Mouse (Mus musculus): Measurements from ENCODE around the gene Shox2. TPM values are rescaled to one million over a fixed set of nuclear protein-coding genes. Genes with fewer than 3 reads are reported as not detected.

The Shox2 gene
- polyA plus RNA-seq, 1 experiment from 2014 or later, result 104 TPM

- Histone ChIP-seq H3K36me3 (no peaks in the 10 kb centered on the region), H3K4me1 (replicated peaks) (0 out of 2 replicates have a peak, but pooled peaks cover 5% of the 10 kb centered on the region), H3K9ac (replicated peaks) (no peak overlapping the region), H3K9me3 (no peaks in the 10 kb centered on the region), H3K27me3 (no peaks in the 10 kb centered on the region), H3K4me2 (replicated peaks) (no peak overlapping the region), H3K4me3 (replicated peaks) (no peak overlapping the region), H3K27ac (no peak overlapping the region)
- no peak for ATAC-seq
- 67% methylated on average over 10 of the region's 10 CpGs for WGBS
Observed at GRCm38 (mm10) chr3:66939675-66940074, 41.9 kb downstream of the Shox2 start.

DNA sequence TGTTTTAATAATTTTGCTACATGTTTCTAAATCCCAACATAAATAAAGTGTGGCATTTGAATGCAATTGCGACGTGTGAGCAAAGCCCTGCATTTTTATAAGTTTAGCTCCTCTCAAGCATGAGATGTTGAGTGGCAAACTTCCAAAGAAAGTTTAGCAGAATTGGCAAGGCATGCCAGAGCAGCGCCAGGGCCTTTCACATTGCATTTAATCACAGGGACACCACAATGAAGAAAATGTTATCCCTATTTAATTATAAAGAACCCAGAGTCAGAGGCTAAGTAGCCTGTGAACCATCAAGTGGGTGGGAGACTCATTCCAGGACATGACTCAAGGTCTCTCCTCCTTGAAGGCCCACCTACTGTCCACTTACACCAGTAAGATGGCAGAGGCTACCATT is 59.1 kb downstream of the Shox2 start:
- WGBS, result 52% methylated on average over 3 of the region's 3 CpGs
- Histone ChIP-seq H3K27ac (no peak overlapping the region), H3K4me3 (replicated peaks) (no peak overlapping the region), H3K36me3 (no peaks in the 10 kb centered on the region), H3K27me3 (no peaks in the 10 kb centered on the region), H3K4me1 (replicated peaks) (no peaks in the 10 kb centered on the region), H3K9me3 (0 out of 2 replicates have a peak, but pooled peaks cover 6% of the 10 kb centered on the region), H3K4me2 (replicated peaks) (no peak overlapping the region), H3K9ac (replicated peaks) (no peak overlapping the region)
- no peak for ATAC-seq

Other genes starting within 250 kb of the Shox2 start
- 44.6 and 49.5 TPM in 2 replicates for gene Rsrc1, start 381 bp downstream of the Shox2 start, polyA plus RNA-seq (2015; fragmentation: Nextera tagmentation; extraction: Ambion mirVana)